Mouse (Mus musculus) CH12.LX (cell line): ENCODE results near the gene Opalin. TPM values are rescaled to one million over a fixed set of nuclear protein-coding genes. Genes with fewer than 3 reads are reported as not detected.

Experiments used
- DNase-seq: peaks from one replicate; pipeline ENCODE4 v3.0.0-alpha.2; 2013; ENCODE audit errors: extremely low read depth
- H3K27ac ChIP-seq: 2 replicates; pipeline ENCODE4 v1.5.1; 2012; ENCODE audit warnings: low read depth, mild to moderate bottlenecking, control low read depth, moderate library complexity; ENCODE audit not compliant: insufficient read depth
- H3K27me3 ChIP-seq: replicated peaks from 2 replicates; pipeline ENCODE3; 2012; ENCODE audit warnings: inconsistent platforms
- H3K36me3 ChIP-seq, 2 experiments: replicated peaks in 1 of 2; 2 replicates each; pipeline versions ENCODE3 to v1.6.1; 2012; ENCODE audit warnings: inconsistent platforms in 1 of 2, low read length in 1 of 2, mild to moderate bottlenecking in 1 of 2, mixed read lengths in 1 of 2, moderate library complexity in 1 of 2; ENCODE audit not compliant: control insufficient read depth in 1 of 2, insufficient read depth in 1 of 2
- H3K4me1 ChIP-seq, 2 experiments: 2 replicates each; pipeline ENCODE4 v1.6.1; 2012; ENCODE audit warnings: inconsistent platforms in 1 of 2, moderate library complexity in 1 of 2; ENCODE audit not compliant: insufficient read depth in 2 of 2, control insufficient read depth in 1 of 2
- H3K4me2 ChIP-seq: 2 replicates; pipeline ENCODE4 v1.6.1; 2012; ENCODE audit warnings: low read depth, mild to moderate bottlenecking, control low read depth; ENCODE audit not compliant: poor library complexity, insufficient read depth, severe bottlenecking
- H3K4me3 ChIP-seq, 3 experiments: fragments of 150-350 bp in 1 of 3; sonication (generic) in 1 of 3; replicated peaks in 1 of 3; 2 replicates each; pipeline versions ENCODE3 to v1.5.1; 2011 to 2012; ENCODE audit warnings: low read depth in 2 of 3, low read length in 2 of 3, mild to moderate bottlenecking in 2 of 3, moderate library complexity in 2 of 3, control low read depth in 1 of 3, improper control_type of control experiment in 1 of 3, inconsistent platforms in 1 of 3, mixed read lengths in 1 of 3; ENCODE audit not compliant: poor library complexity in 1 of 3
- H3K79me2 ChIP-seq: replicated peaks from 2 replicates; pipeline ENCODE4 v1.6.1; 2012; ENCODE audit warnings: mild to moderate bottlenecking, moderate library complexity; ENCODE audit not compliant: control insufficient read depth, poor library complexity, insufficient read depth, severe bottlenecking; ENCODE audit errors: extremely low read depth
- H3K9ac ChIP-seq: 2 replicates; pipeline ENCODE4 v1.6.1; 2012; ENCODE audit warnings: low read depth, mild to moderate bottlenecking, control low read depth, moderate library complexity; ENCODE audit not compliant: insufficient read depth
- H3K9me3 ChIP-seq: replicated peaks from 2 replicates; pipeline ENCODE3; 2012; ENCODE audit warnings: low read length, inconsistent platforms, mixed read lengths
- BHLHE40 ChIP-seq: IDR thresholded peaks from 2 replicates; pipeline ENCODE4 v1.6.1; 2011; ENCODE audit warnings: mild to moderate bottlenecking, low read depth, low read length, improper control_type of control experiment
- CHD1 ChIP-seq: IDR thresholded peaks from 2 replicates; pipeline ENCODE4 v1.6.1; 2012; ENCODE audit warnings: low read depth, low read length, improper control_type of control experiment, inconsistent platforms
- CTCF ChIP-seq, 2 experiments: IDR thresholded peaks in 1 of 2; conservative IDR thresholded peaks in 1 of 2; 2 replicates each; pipeline ENCODE4 v1.5.1; 2011 to 2012; ENCODE audit warnings: low read depth in 2 of 2, low read length in 2 of 2, improper control_type of control experiment in 1 of 2, inconsistent platforms in 1 of 2, mild to moderate bottlenecking in 1 of 2, moderate library complexity in 1 of 2
- EP300 ChIP-seq: IDR thresholded peaks from 2 replicates; pipeline ENCODE4 v1.6.1; 2011; ENCODE audit warnings: low read length, improper control_type of control experiment
- GABPA ChIP-seq: IDR thresholded peaks from 2 replicates; pipeline ENCODE4 v1.6.1; 2012; ENCODE audit warnings: low read depth, low read length, improper control_type of control experiment, inconsistent platforms; ENCODE audit not compliant: insufficient replicate concordance
- HCFC1 ChIP-seq: IDR thresholded peaks from 2 replicates; pipeline ENCODE4 v1.6.1; 2012; ENCODE audit warnings: low read depth, mild to moderate bottlenecking, inconsistent platforms, low read length, improper control_type of control experiment
- JUN ChIP-seq: IDR thresholded peaks from 2 replicates; pipeline ENCODE4 v1.6.1; 2011; ENCODE audit warnings: low read depth, mild to moderate bottlenecking, low read length, improper control_type of control experiment, moderate library complexity; ENCODE audit not compliant: insufficient read depth
- MAFK ChIP-seq: IDR thresholded peaks from 2 replicates; pipeline ENCODE4 v1.6.1; 2011; ENCODE audit warnings: low read length, improper control_type of control experiment; ENCODE audit not compliant: insufficient replicate concordance
- MAX ChIP-seq: IDR thresholded peaks from 2 replicates; pipeline ENCODE4 v1.6.1; 2011; ENCODE audit warnings: low read length, improper control_type of control experiment
- MAZ ChIP-seq: IDR thresholded peaks from 2 replicates; pipeline ENCODE4 v1.6.1; 2012; ENCODE audit warnings: low read depth, mild to moderate bottlenecking, inconsistent platforms, low read length, improper control_type of control experiment, moderate library complexity
- MEF2A ChIP-seq: IDR thresholded peaks from 2 replicates; pipeline ENCODE4 v1.6.1; 2014; ENCODE audit warnings: low read depth, mild to moderate bottlenecking, inconsistent platforms, low read length, improper control_type of control experiment, borderline replicate concordance
- NELFE ChIP-seq: IDR thresholded peaks from 2 replicates; pipeline ENCODE4 v1.6.1; 2011; ENCODE audit warnings: low read depth, low read length, improper control_type of control experiment
- PAX5 ChIP-seq: IDR thresholded peaks from 2 replicates; pipeline ENCODE4 v1.6.1; 2012; ENCODE audit warnings: low read length, inconsistent platforms, mixed read lengths
- POLR2A ChIP-seq: IDR thresholded peaks from 2 replicates; pipeline ENCODE4 v1.6.1; 2011; ENCODE audit warnings: low read depth, mild to moderate bottlenecking, improper control_type of control experiment, low read length
- RCOR1 ChIP-seq: conservative IDR thresholded peaks from 2 replicates; pipeline ENCODE4 v1.6.1; 2012; ENCODE audit warnings: low read depth, mild to moderate bottlenecking, inconsistent platforms, low read length, improper control_type of control experiment
- SIN3A ChIP-seq: IDR thresholded peaks from 2 replicates; pipeline ENCODE4 v1.6.1; 2012; ENCODE audit warnings: low read length, improper control_type of control experiment, inconsistent platforms
- TBP ChIP-seq: conservative IDR thresholded peaks from 2 replicates; pipeline ENCODE4 v1.6.1; 2011; ENCODE audit warnings: low read depth, low read length, improper control_type of control experiment
- USF1 ChIP-seq: IDR thresholded peaks from 2 replicates; pipeline ENCODE4 v1.6.1; 2014; ENCODE audit warnings: low read depth, mild to moderate bottlenecking, inconsistent platforms, low read length, improper control_type of control experiment
- USF2 ChIP-seq: conservative IDR thresholded peaks from 2 replicates; pipeline ENCODE4 v1.6.1; 2011; ENCODE audit warnings: low read depth, low read length, improper control_type of control experiment
- ZMIZ1 ChIP-seq: IDR thresholded peaks from 2 replicates; pipeline ENCODE4 v1.6.1; 2012; ENCODE audit warnings: low read depth, mild to moderate bottlenecking, inconsistent platforms, low read length, improper control_type of control experiment
- ZNF384 ChIP-seq: IDR thresholded peaks from 2 replicates; pipeline ENCODE4 v1.6.1; 2012; ENCODE audit warnings: low read depth, low read length, improper control_type of control experiment, inconsistent platforms
- dilution Hi-C: fragments of 300-500 bp; cut with MboI; formaldehyde crosslinking; loops from 2 replicates; pipeline ENCODE4 v1.14.3; 2020; ENCODE audit warnings: low sequenced_read_pairs; ENCODE audit not compliant: extremely low pct_unique_long_range_greater_than_20kb, extremely low pct_ligation_motif_present
- in situ Hi-C: fragments of 300-500 bp; cut with MboI; formaldehyde crosslinking; loops from 3 replicates; pipeline ENCODE4 v1.14.3; 2019; ENCODE audit warnings: low sequenced_read_pairs, low pct_ligation_motif_present, low pct_unique_long_range_greater_than_20kb, mixed read lengths
- polyA plus RNA-seq: library from polyadenylated mRNA; unstranded; fragments of >175 nt; gene quantifications from 2 replicates; pipeline ENCODE4 v1.2.1, GENCODE M21; 2012; ENCODE audit warnings: low read depth; ENCODE audit not compliant: insufficient read length
- total RNA-seq, 2 experiments: library from RNA; depleted of rRNA; stranded (reverse); fragments of 300-350 nt in 1 of 2; fragments of >200 nt in 1 of 2; gene quantifications; 2 replicates each; pipeline ENCODE4 v1.2.3; 2012 to 2014

Gene Opalin
- total and polyA plus RNA-seq, 3 experiments: not detected

- H3K36me3 ChIP-seq: no peaks in the 10 kb centered on the region
- no peak within 1 kb of the TSS for H3K27ac ChIP-seq
- H3K4me1 ChIP-seq: peaks cover 6 to 11% of the 10 kb centered on the region in 2 experiments
- TF ChIP-seq RCOR1 (no peak), SIN3A (no peak), ZNF384 (no peak), MAZ (no peak), CTCF (conservative IDR thresholded peaks at IDR 0.05 in 1 of 2, IDR thresholded peaks at IDR 0.05 in 1 of 2; ENCODE audit: low read depth in 2 of 2, low read length in 2 of 2) (no peak), NELFE (no peak), JUN (no peak), ZMIZ1 (no peak), BHLHE40 (no peak), MAFK (no peak)
- no peaks in the 10 kb centered on the region for H3K79me2 ChIP-seq
- peaks cover 3% of the 10 kb centered on the region for H3K27me3 ChIP-seq
- H3K4me3 ChIP-seq: no peak within 1 kb of the TSS
- H3K9me3 ChIP-seq: no peaks in the 10 kb centered on the region
- DNase-seq: no peak
- H3K4me2 ChIP-seq: no peak within 1 kb of the TSS
- dilution Hi-C loops: no loop called here
- in situ Hi-C loops: loop anchor here (25.0 kb wide), 1 partner anchor 267 kb away; no protein-coding TSS in a partner anchor
- H3K9ac ChIP-seq: no peak within 1 kb of the TSS
Measured at GRCm38 (mm10) chr19:41029219-41029618, 47.7 kb downstream of the Opalin start, which contains the start of gene Dntt. Gene Dntt (plus strand): TSS chr19:41029275.

- in situ Hi-C loops: loop anchor here (25.0 kb wide), 1 partner anchor 265 kb away; no protein-coding TSS in a partner anchor
- H3K4me1 ChIP-seq: peaks cover 2 to 11% of the 10 kb centered on the region in 2 experiments; a peak in 3 of 4 replicates
- dilution Hi-C loops: no loop called here
Measured at GRCm38 (mm10) chr19:41027601-41028000, 49.3 kb downstream of the Opalin start.

More at GRCm38 (mm10) chr19:41027601-41028000, 49.3 kb downstream of the Opalin start:
- no peak for DNase-seq
- Histone ChIP-seq H3K9ac (no peak overlapping the region), H3K36me3 (no peaks in the 10 kb centered on the region), H3K9me3 (no peaks in the 10 kb centered on the region), H3K4me2 (no peak overlapping the region), H3K4me3 (no peak overlapping the region), H3K27me3 (no peaks in the 10 kb centered on the region), H3K79me2 (no peaks in the 10 kb centered on the region)
- no peak for TF ChIP-seq MEF2A
- TF ChIP-seq USF2: no peak
- TF ChIP-seq PAX5: no peak
- TF ChIP-seq CHD1: no peak
- TF ChIP-seq ZMIZ1: no peak
- TF ChIP-seq TBP: no peak
- TF ChIP-seq GABPA: no peak
- no peak for TF ChIP-seq HCFC1
- no peak for TF ChIP-seq USF1
- no peak for TF ChIP-seq MAZ
- TF ChIP-seq CTCF (conservative IDR thresholded peaks at IDR 0.05 in 1 of 2, IDR thresholded peaks at IDR 0.05 in 1 of 2; ENCODE audit: low read depth in 2 of 2, low read length in 2 of 2): no peak
- TF ChIP-seq POLR2A: no peak
- TF ChIP-seq EP300: no peak
- TF ChIP-seq MAX: no peak
- TF ChIP-seq, all 38 proteins: peak for 0
- no peak overlapping the region for H3K27ac ChIP-seq
